Mouse (Mus musculus) myocyte (in vitro differentiated cells): ENCODE measurements at regions not wholly inside any gene's neighbourhood (a gene's known extent, or its start where the extent isn't known, plus 50 kb on each side); places are given as distances from the start of the nearest gene placed in this dataset.

Experiments
- H3K27me3 ChIP-seq: one replicate; pipeline ENCODE4 v1.6.1; 2011; ENCODE audit not compliant: control insufficient read depth, insufficient read depth, insufficient read length
- H3K36me3 ChIP-seq: one replicate; pipeline ENCODE4 v1.6.1; 2011; ENCODE audit not compliant: control insufficient read depth, insufficient read depth
- H3K4me2 ChIP-seq: one replicate; pipeline ENCODE4 v1.6.1; 2011; ENCODE audit warnings: low read depth, control low read depth
- H3K4me3 ChIP-seq: one replicate; pipeline ENCODE4 v1.5.1; 2011; ENCODE audit warnings: mild to moderate bottlenecking, control low read depth, moderate library complexity
- H3K79me2 ChIP-seq: one replicate; pipeline ENCODE4 v1.6.1; 2011; ENCODE audit not compliant: control insufficient read depth, insufficient read depth
- H3ac ChIP-seq: one replicate; pipeline ENCODE4 v1.6.1; 2011; ENCODE audit not compliant: control insufficient read depth, insufficient read length
- CEBPB ChIP-seq: IDR thresholded peaks from 2 replicates; pipeline ENCODE4 v1.6.1; 2011; ENCODE audit warnings: mild to moderate bottlenecking, moderate library complexity; ENCODE audit not compliant: poor library complexity, insufficient read depth, severe bottlenecking
- E2F4 ChIP-seq: IDR thresholded peaks from one replicate; pipeline ENCODE4 v1.6.1; 2011; ENCODE audit warnings: mild to moderate bottlenecking, control low read depth, moderate library complexity; ENCODE audit not compliant: insufficient read depth
- MAX ChIP-seq: IDR thresholded peaks from one replicate; pipeline ENCODE4 v1.6.1; 2011; ENCODE audit warnings: low read depth, mild to moderate bottlenecking, control low read depth
- MYOD1 ChIP-seq, 3 experiments: IDR thresholded peaks; one replicate each; pipeline ENCODE4 v1.6.1; 2011; ENCODE audit warnings: control low read depth in 2 of 3, low read depth in 2 of 3, mild to moderate bottlenecking in 2 of 3, moderate library complexity in 1 of 3; ENCODE audit not compliant: insufficient read length in 2 of 3, control insufficient read depth in 1 of 3
- MYOG ChIP-seq, 3 experiments: IDR thresholded peaks; one replicate each; pipeline ENCODE4 v1.6.1; 2011; ENCODE audit warnings: control low read depth in 2 of 3, low read depth in 2 of 3, mild to moderate bottlenecking in 2 of 3; ENCODE audit not compliant: insufficient read length in 2 of 3, control insufficient read depth in 1 of 3, insufficient read depth in 1 of 3
- POLR2A ChIP-seq: IDR thresholded peaks from one replicate; pipeline ENCODE4 v1.6.1; 2011; ENCODE audit warnings: low read depth, mild to moderate bottlenecking, control low read depth, moderate library complexity; ENCODE audit not compliant: insufficient read length
- POLR2AphosphoS2 ChIP-seq: IDR thresholded peaks from one replicate; pipeline ENCODE4 v1.6.1; 2011; ENCODE audit warnings: low read depth, control low read depth; ENCODE audit not compliant: insufficient read length
- REST ChIP-seq: IDR thresholded peaks from one replicate; pipeline ENCODE4 v1.6.1; 2011; ENCODE audit warnings: mild to moderate bottlenecking, control low read depth, moderate library complexity; ENCODE audit not compliant: insufficient read depth, insufficient read length
- SRF ChIP-seq: IDR thresholded peaks from one replicate; pipeline ENCODE4 v1.6.1; 2011; ENCODE audit warnings: low read depth; ENCODE audit not compliant: control insufficient read depth, insufficient read length
- TCF12 ChIP-seq: IDR thresholded peaks from one replicate; pipeline ENCODE4 v1.6.1; 2011; ENCODE audit warnings: mild to moderate bottlenecking, control low read depth; ENCODE audit not compliant: poor library complexity, insufficient read depth, severe bottlenecking
- TCF3 ChIP-seq: IDR thresholded peaks from one replicate; pipeline ENCODE4 v1.6.1; 2011; ENCODE audit warnings: low read depth, control low read depth; ENCODE audit not compliant: insufficient read length
- USF1 ChIP-seq: IDR thresholded peaks from one replicate; pipeline ENCODE4 v1.6.1; 2011; ENCODE audit warnings: low read depth, mild to moderate bottlenecking, control low read depth, moderate library complexity

DNA sequence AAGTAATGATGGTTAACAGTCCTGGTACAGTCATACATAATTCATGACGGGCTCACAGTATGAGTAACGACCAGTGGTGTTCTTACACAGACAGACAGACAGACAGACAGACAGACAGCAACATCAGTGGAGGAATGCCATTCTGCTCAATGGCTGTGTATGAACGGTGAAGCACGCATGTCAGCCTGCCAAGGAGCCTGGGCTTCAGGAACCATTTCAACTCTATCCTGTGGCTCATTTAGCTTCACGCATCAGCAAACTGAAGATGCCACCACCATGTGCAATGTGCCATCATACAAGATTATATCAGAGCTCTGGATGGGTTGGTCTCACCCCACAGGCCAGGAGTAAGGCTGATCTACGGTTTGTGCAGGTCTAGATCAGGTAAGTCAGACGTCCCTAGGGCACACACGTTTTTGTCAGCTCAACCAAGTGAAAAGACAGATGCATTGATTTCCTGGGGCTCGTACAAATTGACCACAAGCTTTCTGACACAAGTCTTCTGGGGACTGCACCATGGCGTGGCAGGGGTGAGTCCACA is 175.0 kb upstream of the A430005L14Rik start:
- Histone ChIP-seq H3K79me2 (no peaks in the 10 kb centered on the region), H3K36me3 (no peaks in the 10 kb centered on the region), H3K27me3 (no peaks in the 10 kb centered on the region), H3K4me3 (no peak overlapping the region), H3ac (no peak overlapping the region), H3K4me2 (no peak overlapping the region)
- TF ChIP-seq REST = no peak
- no peak for TF ChIP-seq TCF12
- no peak for TF ChIP-seq TCF3
- TF ChIP-seq MYOD1 (IDR thresholded peaks at IDR 0.05; ENCODE audit: control insufficient read depth in 1 of 3, insufficient read length in 2 of 3, low read depth in 2 of 3) = no peak
- no peak for TF ChIP-seq POLR2AphosphoS2
- TF ChIP-seq SRF = no peak
- TF ChIP-seq USF1 = no peak

DNA sequence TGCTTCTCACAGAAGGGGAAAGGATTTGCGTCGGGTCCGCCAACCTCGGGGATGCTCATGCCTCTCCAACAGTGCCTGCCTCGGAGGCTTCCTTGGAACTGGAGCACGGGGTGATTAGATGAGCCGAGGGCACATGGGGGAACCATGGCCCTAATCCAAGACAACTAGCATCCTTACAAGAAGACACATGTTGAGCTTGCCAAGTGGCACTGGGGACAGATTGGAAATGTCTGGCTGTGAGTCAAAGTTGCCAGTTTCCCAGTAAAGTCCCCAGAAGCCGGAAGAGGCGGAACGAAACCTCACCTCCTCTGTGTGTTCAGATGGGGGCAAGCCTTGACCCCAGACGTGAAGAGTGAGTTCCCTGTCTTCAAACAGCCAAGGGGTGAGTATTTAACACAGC is 172.6 kb upstream of the A430005L14Rik start:
- no peak overlapping the region for H3K4me2 ChIP-seq
- no peaks in the 10 kb centered on the region for H3K79me2 ChIP-seq
- H3K4me3 ChIP-seq = no peak overlapping the region
- H3K36me3 ChIP-seq = no peaks in the 10 kb centered on the region
- no peak overlapping the region for H3ac ChIP-seq
- TF ChIP-seq CEBPB = no peak
- no peak for TF ChIP-seq TCF12
- TF ChIP-seq MYOD1 (IDR thresholded peaks at IDR 0.05; ENCODE audit: control insufficient read depth in 1 of 3, insufficient read length in 2 of 3, low read depth in 2 of 3) = no peak
- TF ChIP-seq MYOG (IDR thresholded peaks at IDR 0.05; ENCODE audit: control insufficient read depth in 1 of 3, insufficient read depth in 1 of 3, insufficient read length in 2 of 3, low read depth in 2 of 3) = no peak
- TF ChIP-seq REST = no peak
- TF ChIP-seq MAX = no peak
- H3K27me3 ChIP-seq = no peaks in the 10 kb centered on the region

DNA sequence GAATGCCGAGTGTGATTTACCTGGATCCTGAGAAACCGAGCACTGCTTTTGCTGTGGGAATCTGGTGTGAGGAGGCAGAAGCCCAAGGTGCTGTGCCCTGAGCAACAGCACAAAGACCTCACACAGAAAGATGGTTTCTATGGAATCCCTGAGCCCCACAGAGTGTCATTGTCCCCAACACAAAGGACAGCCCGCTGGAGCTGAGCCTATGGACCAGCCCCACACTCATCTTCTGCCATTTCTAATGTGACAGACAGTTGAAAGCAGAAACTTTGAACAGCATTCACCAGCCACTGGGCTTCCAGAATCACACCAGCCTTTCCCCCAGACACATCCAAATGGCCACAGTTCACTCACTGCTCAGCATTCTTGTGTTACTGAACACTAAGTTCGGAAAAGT is 171.5 kb upstream of the A430005L14Rik start:
- no peaks in the 10 kb centered on the region for H3K27me3 ChIP-seq
- no peak overlapping the region for H3K4me3 ChIP-seq
- no peak overlapping the region for H3ac ChIP-seq
- no peaks in the 10 kb centered on the region for H3K79me2 ChIP-seq
- H3K36me3 ChIP-seq = no peaks in the 10 kb centered on the region
- no peak overlapping the region for H3K4me2 ChIP-seq
- TF ChIP-seq REST = no peak
- no peak for TF ChIP-seq TCF3
- no peak for TF ChIP-seq MAX
- TF ChIP-seq MYOD1 (IDR thresholded peaks at IDR 0.05; ENCODE audit: control insufficient read depth in 1 of 3, insufficient read length in 2 of 3, low read depth in 2 of 3) = no peak
- TF ChIP-seq E2F4 = no peak
- no peak for TF ChIP-seq POLR2A
- TF ChIP-seq USF1 = no peak
- no peak for TF ChIP-seq CEBPB
- TF ChIP-seq TCF12 = no peak

DNA sequence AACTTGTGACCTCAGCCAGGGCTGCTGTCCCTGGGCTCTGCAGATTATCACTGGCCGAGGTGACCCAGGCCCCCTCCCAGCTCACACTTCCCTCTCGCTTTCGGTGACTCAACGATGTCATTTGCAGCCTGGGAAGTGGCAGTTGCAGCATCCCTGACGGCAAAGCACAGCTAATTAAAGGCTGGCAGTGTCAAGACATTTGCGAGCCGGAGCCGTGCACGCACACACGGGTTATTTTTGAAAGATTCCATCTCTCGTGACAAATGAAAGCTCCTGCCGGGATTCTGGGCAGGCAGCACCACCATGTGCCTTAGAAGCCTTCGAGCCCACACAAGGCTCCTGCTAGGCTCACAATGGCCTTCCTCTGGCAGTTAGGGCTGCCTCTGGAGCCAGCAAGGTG is 164.7 kb upstream of the A430005L14Rik start:
- Histone ChIP-seq H3K36me3 (no peaks in the 10 kb centered on the region), H3K4me2 (no peak overlapping the region), H3K4me3 (no peak overlapping the region), H3K27me3 (no peaks in the 10 kb centered on the region), H3K79me2 (no peaks in the 10 kb centered on the region), H3ac (no peak overlapping the region)
- TF ChIP-seq MYOD1 (IDR thresholded peaks at IDR 0.05; ENCODE audit: control insufficient read depth in 1 of 3, insufficient read length in 2 of 3, low read depth in 2 of 3) = no peak
- TF ChIP-seq TCF3 = no peak
- no peak for TF ChIP-seq CEBPB
- no peak for TF ChIP-seq MYOG (IDR thresholded peaks at IDR 0.05; ENCODE audit: control insufficient read depth in 1 of 3, insufficient read depth in 1 of 3, insufficient read length in 2 of 3, low read depth in 2 of 3)

DNA sequence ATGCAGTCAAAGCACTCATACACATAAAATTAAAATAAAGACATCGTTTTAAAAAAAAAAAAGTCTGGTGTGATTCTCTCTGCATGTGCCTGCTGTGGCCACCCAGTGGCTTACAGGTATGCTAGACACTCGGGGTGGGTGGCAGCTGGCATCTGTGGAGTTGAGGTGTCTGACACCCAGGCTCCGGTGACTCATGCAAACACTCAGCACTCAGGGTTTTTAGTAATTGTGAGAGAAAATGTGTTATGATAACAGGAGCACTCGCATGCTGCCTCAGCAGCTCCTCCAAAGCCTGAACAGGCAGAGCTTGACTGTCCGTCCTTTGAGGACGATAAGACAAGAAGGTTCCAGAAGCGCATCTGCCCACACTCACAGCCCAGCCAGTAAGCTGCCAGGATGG is 159.0 kb upstream of the A430005L14Rik start:
- no peak overlapping the region for H3ac ChIP-seq
- TF ChIP-seq TCF12 (no peak), TCF3 (no peak), REST (no peak), MYOD1 (IDR thresholded peaks at IDR 0.05; ENCODE audit: control insufficient read depth in 1 of 3, insufficient read length in 2 of 3, low read depth in 2 of 3) (no peak), POLR2A (no peak), MYOG (IDR thresholded peaks at IDR 0.05; ENCODE audit: control insufficient read depth in 1 of 3, insufficient read depth in 1 of 3, insufficient read length in 2 of 3, low read depth in 2 of 3) (no peak), POLR2AphosphoS2 (no peak), SRF (no peak), USF1 (no peak), CEBPB (no peak), E2F4 (no peak), MAX (no peak)
- no peaks in the 10 kb centered on the region for H3K27me3 ChIP-seq
- H3K4me3 ChIP-seq = no peak overlapping the region
- no peak overlapping the region for H3K4me2 ChIP-seq
- no peaks in the 10 kb centered on the region for H3K36me3 ChIP-seq
- no peaks in the 10 kb centered on the region for H3K79me2 ChIP-seq
